Mouse (Mus musculus): Measurements from ENCODE around the gene Wee2. TPM values are rescaled to one million over a fixed set of nuclear protein-coding genes. Genes with fewer than 3 reads are reported as not detected.

Wee2 gene
- total RNA-seq, 2 experiments from 2014 or later: 0.22 TPM; not detected in 1

Other genes starting within 250 kb of the Wee2 start
- 10 to 100 TPM; 60.6 to 62.3 TPM for gene Agk, start 113.9 kb upstream of the Wee2 start, total RNA-seq (2021)
- gene E330009J07Rik, start 3.0 kb upstream of the Wee2 start, total RNA-seq (2021): 10 to 100 TPM; 32.4 to 32.9 TPM
- gene Ssbp1, start 32.3 kb downstream of the Wee2 start, total RNA-seq (2021): 10 to 100 TPM; 28.0 to 32.6 TPM
- not detected for gene Tas2r137, start 52.1 kb downstream of the Wee2 start, total RNA-seq (2021)
- gene Tas2r108, start 54.4 kb downstream of the Wee2 start, total RNA-seq (2021): not detected
- not detected for gene Prss37, start 80.4 kb downstream of the Wee2 start, total RNA-seq (2021)
- gene Olfr461, start 116.0 kb downstream of the Wee2 start, total RNA-seq (2021): not detected
- gene Olfr460, start 130.4 kb downstream of the Wee2 start, total RNA-seq (2021): not detected
- gene Clec5a, start 146.7 kb downstream of the Wee2 start, total RNA-seq (2021): under 1 TPM; 0.41 to 0.73 TPM
- not detected for gene Tas2r138, start 174.2 kb downstream of the Wee2 start, total RNA-seq (2021)
- gene Mgam, start 189.7 kb downstream of the Wee2 start, total RNA-seq (2021): under 1 TPM; 0.08 to 0.11 TPM

Measured in left cerebral cortex, postnatal 10 days (tissue).